Mouse (Mus musculus) heart, postnatal 0 days (tissue): ENCODE measurements around the gene Ptprf. TPM values are rescaled to one million over a fixed set of nuclear protein-coding genes. Genes with fewer than 3 reads are reported as not detected.

Experiments
- ATAC-seq: fragments of 200-750 bp; cut with Nextera tagmentation; 2 replicates; pipeline ENCODE4 v1.8.0; 2017; ENCODE audit warnings: low read depth, moderate number of reproducible peaks, moderate library complexity; ENCODE audit not compliant: insufficient read depth
- DNase-seq: peaks from one replicate; pipeline ENCODE4 v3.0.0-alpha.2; 2016; ENCODE audit warnings: low spot score
- H3K27ac ChIP-seq: fragments of 300-500 bp; sonication (generic); 2 replicates; pipeline ENCODE4 v1.5.1; 2014; ENCODE audit warnings: low read depth, mild to moderate bottlenecking
- H3K27me3 ChIP-seq: fragments of 300-500 bp; sonication (generic); 2 replicates; pipeline ENCODE4 v1.6.1; 2014; ENCODE audit warnings: low read length, mixed read lengths; ENCODE audit not compliant: control insufficient read depth, insufficient read depth
- H3K36me3 ChIP-seq: fragments of 300-500 bp; sonication (generic); replicated peaks from 2 replicates; pipeline ENCODE4 v1.6.1; 2014; ENCODE audit warnings: low read length, mixed read lengths; ENCODE audit not compliant: control insufficient read depth, insufficient read depth
- H3K4me1 ChIP-seq: fragments of 300-500 bp; sonication (generic); 2 replicates; pipeline ENCODE4 v1.6.1; 2014; ENCODE audit warnings: antibody characterized with exemption; ENCODE audit not compliant: control insufficient read depth, insufficient read depth
- H3K4me2 ChIP-seq: fragments of 300-500 bp; sonication (generic); 2 replicates; pipeline ENCODE4 v1.6.1; 2014; ENCODE audit warnings: low read depth, mild to moderate bottlenecking, low read length, moderate library complexity
- H3K4me3 ChIP-seq: fragments of 300-500 bp; sonication (generic); 2 replicates; pipeline ENCODE4 v1.5.1; 2014; ENCODE audit warnings: low read depth, low read length
- H3K9ac ChIP-seq: fragments of 300-500 bp; sonication (generic); replicated peaks from 2 replicates; pipeline ENCODE4 v1.6.1; 2014; ENCODE audit warnings: low read depth, low read length, mixed read lengths
- H3K9me3 ChIP-seq: fragments of 300-500 bp; sonication (generic); replicated peaks from 2 replicates; pipeline ENCODE4 v1.6.1; 2016; ENCODE audit warnings: low read length; ENCODE audit not compliant: control insufficient read depth
- CTCF ChIP-seq: IDR thresholded peaks from 2 replicates; pipeline ENCODE4 v1.5.1; 2016; ENCODE audit warnings: antibody characterized with exemption, control low read depth, low read depth
- EP300 ChIP-seq: IDR thresholded peaks from 2 replicates; pipeline ENCODE4 v1.6.1; 2016; ENCODE audit warnings: antibody characterized with exemption, low read depth
- WGBS: fragments of 180-500 bp; shearing (Covaris S2); extraction: QIAGEN DNeasy Blood & Tissue Kit; methylation state at CpG from one replicate; pipeline ENCODE4 v1.1.7; 2014; 5-methylcytosine and 5-hydroxymethylcytosine counted together
- polyA plus RNA-seq: library from polyadenylated mRNA; unstranded; fragments of >200 nt; fragmentation: Nextera tagmentation; extraction: Ambion mirVana; gene quantifications from 2 replicates; pipeline ENCODE4 v1.2.1, GENCODE M21; 2015
- total RNA-seq: library from RNA; depleted of rRNA; stranded (reverse); fragments of >200 nt; gene quantifications from 2 replicates; pipeline ENCODE4 v1.2.3, GENCODE M21; 2014; ENCODE audit warnings: low replicate concordance

Gene Ptprf
- total and polyA plus RNA-seq, 2 experiments from 2014 or later, result 5.9 to 33.7 TPM

DNA sequence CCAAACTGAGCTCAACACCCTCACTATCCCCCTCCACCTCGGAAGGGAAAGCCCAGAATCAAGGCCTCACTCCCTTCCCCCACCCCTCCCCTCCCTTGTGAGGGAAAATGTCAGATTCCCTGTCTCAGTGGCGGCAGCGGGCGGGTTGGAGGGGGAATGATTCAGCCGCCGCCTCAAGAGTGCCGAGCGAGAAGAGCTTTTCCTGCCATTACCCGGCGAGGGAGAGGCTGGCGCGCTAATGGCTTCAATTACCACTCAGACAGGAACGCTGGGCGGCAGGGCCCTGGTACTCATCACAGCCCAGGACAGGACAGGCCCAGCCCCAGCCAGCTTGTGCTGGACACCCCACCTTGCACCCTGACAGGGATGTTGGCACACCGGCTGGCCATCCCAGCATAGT lies 25.6 kb downstream of the Ptprf start:
- WGBS, result 20% methylated on average over 15 of the region's 15 CpGs
- no peaks in the 10 kb centered on the region for H3K27me3 ChIP-seq
- peak overlapping the region; percentile 30 for H3K4me2 ChIP-seq
- ATAC-seq (peak; percentile 5; the same call in 1 of the 2 replicates), DNase-seq (no peak)
- H3K27ac ChIP-seq, result peak overlapping the region; percentile 64
- no peak overlapping the region for H3K4me3 ChIP-seq
- 0 out of 2 replicates have a peak, but pooled peaks cover 9% of the 10 kb centered on the region for H3K36me3 ChIP-seq
- TF ChIP-seq EP300 (no peak), CTCF (no peak)
- H3K9ac ChIP-seq, result peak overlapping the region; percentile 31; the same call in 1 of the 2 replicates
- H3K4me1 ChIP-seq, result peaks cover 39% of the 10 kb centered on the region
- H3K9me3 ChIP-seq, result no peaks in the 10 kb centered on the region

GRCm38 (mm10) chr4:118261771-118262473 lies 29.3 kb downstream of the Ptprf start:
- H3K27ac ChIP-seq, result no peak overlapping the region
- H3K4me2 ChIP-seq, result no peak overlapping the region
- no peak for DNase-seq
- H3K36me3 ChIP-seq, result peaks cover 5% of the 10 kb centered on the region
- no peak for TF ChIP-seq CTCF
- no peak for TF ChIP-seq EP300
- H3K9me3 ChIP-seq, result no peaks in the 10 kb centered on the region
- peaks cover 27% of the 10 kb centered on the region for H3K4me1 ChIP-seq
- no peaks in the 10 kb centered on the region for H3K27me3 ChIP-seq
- 71% methylated on average over 13 of the region's 13 CpGs for WGBS
- no peak overlapping the region for H3K4me3 ChIP-seq
- ATAC-seq, result no peak
- H3K9ac ChIP-seq, result no peak overlapping the region

DNA sequence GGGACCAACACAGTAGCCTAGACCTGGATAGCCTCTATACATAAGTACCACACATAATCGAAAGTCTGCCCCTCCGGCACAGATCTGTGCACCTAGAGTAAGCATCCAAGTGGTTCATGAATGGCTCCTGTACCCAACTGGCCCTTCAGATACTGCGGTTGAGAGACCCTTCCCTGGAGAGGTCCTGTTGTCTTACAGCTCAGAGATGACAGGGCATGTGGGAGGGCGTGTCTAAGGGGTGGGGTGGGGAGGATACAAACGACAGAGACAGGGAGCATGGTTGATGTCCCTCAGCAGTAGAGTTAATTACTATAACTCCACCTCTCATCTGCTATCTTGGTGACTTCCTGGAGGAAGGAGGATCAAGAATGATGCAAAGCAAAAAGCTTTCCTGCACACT lies 29.9 kb downstream of the Ptprf start:
- WGBS, result 32% methylated on average over 5 of the region's 5 CpGs
- H3K27me3 ChIP-seq, result no peaks in the 10 kb centered on the region
- H3K4me3 ChIP-seq, result peak overlapping the region; percentile 64
- H3K9me3 ChIP-seq, result no peaks in the 10 kb centered on the region
- DNase-seq (no peak), ATAC-seq (no peak)
- H3K27ac ChIP-seq, result 0 out of 2 replicates have a peak overlapping the region, but pooled peaks have one; percentile 28
- peak overlapping the region; percentile 51 for H3K9ac ChIP-seq
- H3K36me3 ChIP-seq, result peaks cover 12% of the 10 kb centered on the region
- no peak for TF ChIP-seq EP300
- TF ChIP-seq CTCF, result no peak
- peaks cover 23% of the 10 kb centered on the region for H3K4me1 ChIP-seq
- peak overlapping the region; percentile 98 for H3K4me2 ChIP-seq

GRCm38 (mm10) chr4:118260551-118261267 lies 30.5 kb downstream of the Ptprf start:
- peaks cover 18% of the 10 kb centered on the region for H3K4me1 ChIP-seq
- H3K4me2 ChIP-seq, result peak overlapping the region; percentile 98

DNA sequence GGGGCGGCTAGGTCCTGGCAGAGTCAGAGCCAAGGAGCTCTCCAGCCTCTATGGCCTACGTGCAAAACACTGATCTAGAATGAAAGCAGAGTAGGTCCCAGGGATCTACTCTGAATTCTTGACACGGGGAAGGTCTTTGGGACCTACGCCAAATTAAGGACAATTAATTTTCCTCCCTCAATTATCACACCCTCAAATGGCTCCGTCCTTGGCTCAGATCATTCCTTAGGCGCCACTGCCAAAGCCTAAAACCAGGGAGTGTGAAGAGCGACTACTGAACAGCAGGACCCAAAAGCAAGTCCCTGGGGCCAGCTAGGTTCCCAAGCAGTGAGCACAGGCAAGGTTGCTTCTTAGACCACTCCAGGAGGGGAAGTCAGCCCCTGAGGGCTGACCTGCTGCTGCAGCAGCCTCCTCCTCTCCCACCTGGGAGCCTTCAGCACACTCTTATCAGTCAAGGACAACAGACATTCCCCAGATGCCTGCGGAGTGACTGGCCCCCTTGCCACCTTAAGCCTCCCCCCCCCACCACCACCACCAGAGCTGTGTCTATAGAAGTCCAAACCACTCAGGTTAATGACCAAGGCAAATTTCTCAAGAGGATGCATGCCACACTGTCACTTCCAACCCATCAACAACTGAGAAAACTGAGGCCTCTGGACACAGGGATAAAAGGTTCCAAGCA lies 31.3 kb downstream of the Ptprf start:
- Histone ChIP-seq H3K27ac (no peak overlapping the region), H3K4me3 (peak overlapping the region; percentile 64; the same call in 1 of the 2 replicates), H3K36me3 (peaks cover 24% of the 10 kb centered on the region), H3K9ac (no peak overlapping the region), H3K27me3 (no peaks in the 10 kb centered on the region), H3K4me2 (peak overlapping the region; percentile 98), H3K4me1 (peaks cover 10% of the 10 kb centered on the region; the same call in 1 of the 2 replicates), H3K9me3 (no peaks in the 10 kb centered on the region)
- 71% methylated on average over 8 of the region's 8 CpGs for WGBS
- TF ChIP-seq CTCF, result no peak
- no peak for TF ChIP-seq EP300
- DNase-seq, result no peak
- no peak for ATAC-seq

More at GRCm38 (mm10) chr4:118260551-118261267, 30.5 kb downstream of the Ptprf start:
- H3K27me3 ChIP-seq, result no peaks in the 10 kb centered on the region
- no peak for DNase-seq
- peak overlapping the region; percentile 64 for H3K4me3 ChIP-seq
- H3K36me3 ChIP-seq, result peaks cover 17% of the 10 kb centered on the region
- peak overlapping the region; percentile 51 for H3K9ac ChIP-seq
- 2% methylated on average over 39 of the region's 39 CpGs for WGBS
- H3K9me3 ChIP-seq, result no peaks in the 10 kb centered on the region
- no peak for TF ChIP-seq EP300
- TF ChIP-seq CTCF, result no peak
- peak overlapping the region; percentile 28; the same call in 1 of the 2 replicates for H3K27ac ChIP-seq
- ATAC-seq, result peak; percentile 72
